Mouse (Mus musculus) lung, postnatal 14 days (tissue): ENCODE measurements around the gene Ankdd1a.

Experiments used
- DNase-seq: peaks from one replicate; pipeline ENCODE4 v3.0.0; 2021

The Ankdd1a gene

GRCm38 (mm10) chr9:65519807-65520504 lies at the start of gene Ankdd1a:
TSS of gene Ankdd1a (minus strand) at chr9:65520193.
- no peak for DNase-seq

- peak; percentile 64 for DNase-seq
Measured at GRCm38 (mm10) chr9:65569491-65569971, 49.5 kb upstream of the Ankdd1a start.

- DNase-seq = no peak
Measured at GRCm38 (mm10) chr9:65568787-65569186, 48.8 kb upstream of the Ankdd1a start.

- DNase-seq = no peak
Measured at GRCm38 (mm10) chr9:65564698-65565097, 44.7 kb upstream of the Ankdd1a start.

- no peak for DNase-seq
Measured at GRCm38 (mm10) chr9:65563073-65563472, 43.1 kb upstream of the Ankdd1a start.

GRCm38 (mm10) chr9:65562081-65562506 lies 42.1 kb upstream of the Ankdd1a start:
- DNase-seq = peak; percentile 62

GRCm38 (mm10) chr9:65561016-65561415 lies 41.0 kb upstream of the Ankdd1a start:
- no peak for DNase-seq

GRCm38 (mm10) chr9:65558806-65559205 lies 38.8 kb upstream of the Ankdd1a start:
- no peak for DNase-seq

- DNase-seq = no peak
Measured at GRCm38 (mm10) chr9:65556979-65557378, 37.0 kb upstream of the Ankdd1a start.

- DNase-seq = no peak
Measured at GRCm38 (mm10) chr9:65556349-65556748, 36.4 kb upstream of the Ankdd1a start.

- no peak for DNase-seq
Measured at GRCm38 (mm10) chr9:65555621-65556020, 35.6 kb upstream of the Ankdd1a start.

- DNase-seq = no peak
Measured at GRCm38 (mm10) chr9:65555001-65555405, 35.0 kb upstream of the Ankdd1a start.

GRCm38 (mm10) chr9:65552711-65553110 lies 32.7 kb upstream of the Ankdd1a start:
- no peak for DNase-seq

- DNase-seq = no peak
Measured at GRCm38 (mm10) chr9:65552141-65552540, 32.1 kb upstream of the Ankdd1a start.

- DNase-seq = peak; percentile 74
Measured at GRCm38 (mm10) chr9:65551035-65551434, 31.0 kb upstream of the Ankdd1a start.

- DNase-seq = no peak
Measured at GRCm38 (mm10) chr9:65550079-65550831, 30.3 kb upstream of the Ankdd1a start.

GRCm38 (mm10) chr9:65549643-65550042 lies 29.6 kb upstream of the Ankdd1a start:
- no peak for DNase-seq

- DNase-seq = no peak
Measured at GRCm38 (mm10) chr9:65549139-65549538, 29.1 kb upstream of the Ankdd1a start.

- DNase-seq = no peak
Measured at GRCm38 (mm10) chr9:65548311-65548710, 28.3 kb upstream of the Ankdd1a start.

- no peak for DNase-seq
Measured at GRCm38 (mm10) chr9:65547844-65548243, 27.9 kb upstream of the Ankdd1a start.

GRCm38 (mm10) chr9:65547111-65547510 lies 27.1 kb upstream of the Ankdd1a start:
- no peak for DNase-seq

- DNase-seq = no peak
Measured at GRCm38 (mm10) chr9:65546413-65546695, 26.4 kb upstream of the Ankdd1a start.

GRCm38 (mm10) chr9:65545635-65546412 lies 25.8 kb upstream of the Ankdd1a start:
- no peak for DNase-seq

GRCm38 (mm10) chr9:65542111-65542524 lies 22.1 kb upstream of the Ankdd1a start:
- DNase-seq = no peak
